Mouse (Mus musculus): ENCODE measurements around the gene Pigk.

DNA sequence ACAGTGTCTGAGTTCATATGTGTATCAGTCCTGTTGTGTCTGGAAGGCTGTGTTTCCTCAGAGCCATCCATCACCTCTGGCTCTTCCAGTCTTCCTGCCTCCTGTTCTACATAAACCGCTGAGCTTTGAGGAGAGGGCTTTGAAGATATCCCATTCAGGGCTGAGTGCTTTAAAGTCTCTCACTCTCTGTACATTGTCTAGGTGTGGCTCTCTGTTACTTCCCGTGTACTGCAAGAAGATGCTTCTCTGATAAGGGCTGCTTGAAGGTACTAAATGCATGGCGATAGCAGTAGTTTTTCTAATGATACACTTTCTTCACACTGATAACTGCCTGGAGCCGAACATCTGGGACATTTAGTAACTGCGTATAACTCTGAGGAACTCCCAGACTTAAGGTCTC is 242.1 kb downstream of the Pigk start:
- TF ChIP-seq CTCF (IDR thresholded peaks at IDR 0.05; ENCODE audit: borderline replicate concordance, extremely low read depth, insufficient read depth, insufficient read length) (no peak), POLR2A (IDR thresholded peaks at IDR 0.05; ENCODE audit: borderline replicate concordance, extremely low read depth, insufficient read depth, insufficient read length, poor library complexity, severe bottlenecking) (no peak)

Data from brain, embryonic 14.5 days (tissue).